Mouse (Mus musculus) T-helper 2 cell (primary cell): Measurements from ENCODE around the gene Thsd4.

Experiments
- in situ Hi-C: fragments of 300-600 bp; cut with MboI, MseI; formaldehyde crosslinking; loops from one replicate; pipeline ENCODE4 v1.15.1; 2025; ENCODE audit warnings: high pct_unique_total_duplicates

The Thsd4 gene

DNA sequence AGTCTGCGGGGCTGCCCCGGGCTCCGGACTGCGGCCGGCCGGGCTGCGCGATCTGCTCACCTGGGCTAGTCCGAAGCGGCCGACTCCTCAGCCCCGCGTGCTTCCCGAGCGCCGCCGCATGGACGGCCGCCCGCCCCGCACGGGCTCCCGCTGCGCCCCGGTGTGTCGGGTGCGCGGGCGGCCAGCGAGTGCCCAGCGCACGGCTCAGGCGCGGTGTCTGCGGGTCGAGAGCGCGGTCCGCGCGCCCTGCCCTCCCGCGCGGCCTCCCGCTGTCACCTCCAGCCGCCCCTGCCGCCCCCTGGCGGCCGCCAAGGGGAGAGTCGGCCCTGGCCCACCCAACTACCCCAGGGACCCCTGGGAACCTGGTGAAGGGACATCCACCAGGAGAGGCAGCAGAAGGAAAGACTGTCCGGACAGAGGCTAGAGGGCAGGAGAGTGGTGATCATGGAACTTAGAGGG lies at the start of gene Thsd4:
Gene Thsd4, minus strand, starts transcription at position 241 of the 459 bp plus-strand sequence.
- in situ Hi-C loops = no loop called here

DNA sequence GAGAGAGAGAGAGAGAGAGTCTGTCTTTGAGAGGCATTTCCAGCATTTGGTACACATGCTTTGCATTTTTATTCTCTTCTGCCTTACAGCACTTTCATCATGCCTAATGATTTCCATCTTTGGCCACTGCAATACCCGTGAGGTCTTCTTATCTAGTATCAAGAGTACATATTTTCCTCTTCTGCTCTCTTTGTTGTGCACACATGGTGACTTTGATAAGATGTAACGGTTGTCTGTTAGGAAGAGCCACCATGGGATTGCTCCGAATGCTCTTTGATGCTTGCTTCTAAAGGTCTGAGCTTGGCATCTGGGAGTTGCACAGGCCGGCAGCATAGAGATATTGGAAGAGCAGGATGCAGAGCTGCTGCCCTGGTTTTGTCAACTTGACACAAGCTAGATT lies 49.2 kb upstream of the Thsd4 start:
- in situ Hi-C loops = no loop called here

DNA sequence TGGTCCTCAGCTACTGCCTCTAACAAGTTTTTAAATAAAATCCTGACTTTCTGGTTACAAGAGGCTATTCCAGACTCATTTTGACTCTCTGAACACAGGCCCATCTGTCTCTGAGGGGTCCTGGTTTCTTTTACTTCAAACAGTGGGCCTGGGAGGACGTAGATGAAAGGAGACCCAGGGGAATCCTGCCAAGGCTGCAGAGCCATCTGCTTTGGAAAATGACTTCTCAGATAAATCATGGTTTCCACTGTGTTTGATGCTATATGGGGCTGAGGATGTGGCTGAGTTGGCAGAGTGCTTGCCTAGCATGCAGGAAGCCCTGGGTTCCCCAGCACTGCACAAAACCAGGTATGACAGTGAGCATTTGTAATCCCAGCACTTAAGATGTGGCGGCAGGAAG lies 47.5 kb upstream of the Thsd4 start:
- in situ Hi-C loops = no loop called here

DNA sequence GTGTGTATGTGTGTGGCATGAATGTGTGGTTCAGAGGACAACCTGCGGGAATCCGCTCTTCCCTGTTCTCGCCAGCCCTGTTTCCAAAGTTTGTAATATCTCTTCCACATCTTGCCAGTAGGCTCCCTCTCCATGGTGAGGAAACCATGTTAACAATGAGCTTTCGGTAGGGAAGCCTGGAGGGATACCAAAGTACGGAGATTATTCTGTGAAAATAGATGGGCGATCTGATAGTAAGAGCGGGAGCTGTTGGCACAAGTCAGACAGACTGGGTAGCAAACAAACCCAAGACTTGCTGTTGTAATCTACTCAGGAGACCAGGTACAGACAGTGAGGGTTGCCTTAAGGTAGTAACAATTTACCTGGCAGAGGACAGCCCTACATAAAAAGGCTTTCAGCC lies 42.0 kb upstream of the Thsd4 start:
- in situ Hi-C loops = no loop called here

GRCm38 (mm10) chr9:60562443-60563371 lies 40.9 kb upstream of the Thsd4 start:
- in situ Hi-C loops = no loop called here

- in situ Hi-C loops = no loop called here
Observed at GRCm38 (mm10) chr9:60561641-60562289, 39.9 kb upstream of the Thsd4 start.

- in situ Hi-C loops = no loop called here
Observed at GRCm38 (mm10) chr9:60558507-60558906, 36.7 kb upstream of the Thsd4 start.

DNA sequence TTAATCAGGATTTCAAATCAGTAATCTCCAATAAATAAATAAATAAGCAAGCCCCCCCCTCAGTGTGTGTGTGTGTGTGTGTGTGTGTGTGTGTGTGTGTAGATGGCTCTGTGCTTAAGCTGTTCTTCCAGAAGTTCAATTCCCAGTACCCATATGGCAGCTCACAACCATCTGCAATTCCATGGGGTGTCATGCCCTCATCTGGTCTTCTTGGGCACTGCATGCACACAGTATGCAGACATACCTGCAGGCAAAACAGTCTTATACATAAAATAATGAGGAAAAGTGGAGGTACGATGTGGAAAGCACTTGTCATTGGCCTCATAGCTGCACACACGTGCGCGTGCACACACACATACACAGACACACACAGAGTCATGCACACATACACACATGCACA lies 29.4 kb upstream of the Thsd4 start:
- in situ Hi-C loops = no loop called here

DNA sequence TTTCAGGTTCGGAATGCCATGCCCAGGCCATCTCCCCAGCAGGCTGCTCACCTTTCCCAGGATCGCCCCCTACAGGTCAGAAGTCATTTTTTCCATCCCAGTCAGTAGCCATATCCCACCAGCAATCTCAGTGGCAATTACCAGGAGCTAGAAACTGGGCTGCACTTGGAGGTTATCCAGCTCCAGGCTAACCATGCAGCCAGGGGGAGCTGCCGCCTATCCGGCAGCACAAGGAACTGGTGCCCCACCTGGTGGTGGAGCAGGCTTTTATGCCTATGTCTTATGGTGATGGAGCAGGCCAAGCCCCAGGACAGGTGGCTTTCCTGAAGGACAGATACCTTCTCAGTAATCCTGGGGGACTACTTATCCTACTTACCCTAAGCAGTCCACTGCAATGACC lies 26.3 kb upstream of the Thsd4 start:
- in situ Hi-C loops = no loop called here

- in situ Hi-C loops = no loop called here
Observed at GRCm38 (mm10) chr9:60546169-60546568, 24.3 kb upstream of the Thsd4 start.

GRCm38 (mm10) chr9:60545361-60546096 lies 23.7 kb upstream of the Thsd4 start:
- in situ Hi-C loops = no loop called here

GRCm38 (mm10) chr9:60543422-60544015 lies 21.7 kb upstream of the Thsd4 start:
- in situ Hi-C loops = no loop called here

DNA sequence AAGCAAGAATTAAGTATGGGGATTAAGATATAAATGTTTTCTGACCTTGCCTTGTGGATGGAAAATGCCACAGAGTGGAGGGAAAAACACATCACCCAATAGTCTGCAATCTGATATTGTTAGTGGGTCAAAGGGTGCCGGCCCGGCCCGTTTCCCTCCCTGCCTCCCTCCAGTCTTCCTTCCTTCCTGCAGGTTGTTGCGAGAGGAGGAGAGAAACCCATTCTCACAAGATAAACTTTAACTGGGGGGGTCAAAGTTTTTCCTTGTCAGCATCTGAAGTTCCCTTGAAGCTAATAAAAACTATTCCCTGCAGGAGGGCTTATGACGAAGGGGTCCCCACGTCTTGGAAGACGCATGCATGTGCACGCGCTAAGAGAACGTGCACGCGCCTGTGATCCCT lies 8.5 kb upstream of the Thsd4 start:
- in situ Hi-C loops = no loop called here

DNA sequence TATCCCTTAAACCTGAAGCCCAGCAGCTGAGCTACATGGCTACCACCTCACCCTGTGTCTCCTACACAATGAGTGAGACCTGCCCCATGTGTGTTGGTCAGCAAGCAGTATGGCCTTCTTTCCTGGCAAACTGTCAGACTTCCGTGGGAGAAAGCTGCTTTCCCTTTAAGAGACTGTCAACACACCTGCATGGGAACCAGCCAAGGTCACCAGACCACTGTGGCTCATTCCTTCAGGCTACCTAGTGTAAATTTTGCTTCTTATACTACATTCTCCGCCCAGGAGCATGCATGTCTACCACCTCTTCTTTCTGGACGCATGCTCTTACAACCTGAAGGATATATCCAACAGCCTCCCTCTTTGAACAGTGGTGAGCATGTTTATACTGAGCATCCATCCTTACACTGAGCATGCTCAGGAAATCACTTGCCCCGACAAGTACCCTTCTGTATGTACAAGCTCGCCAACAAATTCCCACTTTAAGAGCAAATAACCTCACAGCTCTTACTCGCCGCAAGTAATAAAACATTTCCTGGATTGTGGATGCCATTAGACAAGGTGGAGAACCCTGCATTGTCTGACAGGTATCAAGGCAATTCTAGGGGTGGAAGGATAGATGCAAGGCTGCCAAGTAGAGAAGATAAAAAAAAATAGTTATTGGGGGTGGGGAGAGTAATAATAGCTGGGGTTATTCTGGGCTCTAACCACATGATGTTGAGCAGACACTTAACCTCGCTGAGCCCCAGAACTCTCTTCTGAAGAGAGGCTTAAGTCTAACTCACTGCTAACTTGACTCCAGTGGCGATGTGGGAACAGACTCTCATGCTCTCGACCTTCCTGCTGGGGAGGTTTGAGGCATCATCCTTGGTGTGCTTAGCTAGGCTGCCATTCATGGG lies 7.8 kb upstream of the Thsd4 start:
- in situ Hi-C loops = no loop called here

- in situ Hi-C loops = no loop called here
Observed at GRCm38 (mm10) chr9:60528269-60528668, 6.4 kb upstream of the Thsd4 start.

DNA sequence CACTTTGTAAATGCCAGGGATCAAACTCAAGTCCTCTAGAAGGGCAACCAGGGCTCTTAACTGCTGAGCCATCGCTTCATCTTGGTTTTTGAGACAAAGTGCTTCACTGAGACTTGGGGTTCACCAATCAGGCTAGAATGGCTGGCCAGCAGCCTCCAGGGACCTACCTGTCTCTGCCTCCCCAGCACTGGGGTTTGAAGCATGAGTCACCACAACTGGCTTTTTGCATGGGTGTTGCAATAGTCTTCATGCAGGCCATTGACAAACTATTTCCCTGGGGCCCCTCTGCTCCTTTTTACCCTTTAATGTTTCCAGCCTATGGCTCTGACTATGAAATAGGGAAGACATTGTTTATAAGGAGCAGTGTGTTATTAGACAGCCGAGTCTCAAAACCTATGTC lies 6.0 kb upstream of the Thsd4 start:
- in situ Hi-C loops = no loop called here

DNA sequence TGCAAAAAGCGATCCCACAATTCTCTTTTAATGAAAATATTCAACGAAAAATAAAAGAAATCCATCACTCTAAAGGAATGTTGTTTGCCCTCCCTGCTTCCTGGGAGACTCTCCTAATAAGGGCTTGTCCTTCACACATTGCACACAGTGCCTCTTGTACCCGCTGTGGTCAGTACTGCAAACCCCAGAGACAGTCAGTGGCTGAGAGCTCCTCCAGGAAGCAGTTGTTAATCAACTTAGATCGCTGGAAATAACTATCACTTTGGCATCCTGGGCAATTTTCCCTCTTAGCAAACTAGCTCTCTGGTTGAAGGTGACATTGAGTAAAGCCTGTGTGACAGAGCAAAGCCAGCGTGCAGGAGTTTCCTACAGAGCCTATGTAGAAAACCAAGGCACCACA lies 5.2 kb upstream of the Thsd4 start:
- in situ Hi-C loops = no loop called here

DNA sequence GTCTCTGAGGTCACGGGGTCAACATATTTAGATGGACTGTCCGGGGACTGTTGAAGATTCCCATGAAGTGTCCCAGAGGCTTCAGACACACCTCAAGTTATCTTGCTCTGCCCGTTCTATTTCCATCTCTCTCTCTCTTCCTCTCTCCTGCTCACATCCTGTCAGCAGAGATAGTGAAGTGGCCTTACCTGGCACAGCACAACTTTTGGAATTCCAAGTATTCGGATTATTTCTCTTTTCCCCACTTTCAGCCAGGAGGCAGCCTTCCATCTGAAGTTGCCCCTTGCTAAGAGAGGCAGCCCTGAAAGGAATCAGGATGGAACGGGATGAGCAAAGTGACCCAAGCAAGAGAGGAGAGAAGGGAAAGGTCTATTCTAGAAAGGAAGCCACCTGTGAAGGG lies 4.3 kb upstream of the Thsd4 start:
- in situ Hi-C loops = no loop called here

GRCm38 (mm10) chr9:60521143-60521542 lies 703 bp downstream of the Thsd4 start:
- in situ Hi-C loops = no loop called here

GRCm38 (mm10) chr9:60519601-60520000 lies 2.2 kb downstream of the Thsd4 start:
- in situ Hi-C loops = no loop called here

- in situ Hi-C loops = no loop called here
Observed at GRCm38 (mm10) chr9:60518216-60518615, 3.6 kb downstream of the Thsd4 start.
